In the genomic region with DNA sequence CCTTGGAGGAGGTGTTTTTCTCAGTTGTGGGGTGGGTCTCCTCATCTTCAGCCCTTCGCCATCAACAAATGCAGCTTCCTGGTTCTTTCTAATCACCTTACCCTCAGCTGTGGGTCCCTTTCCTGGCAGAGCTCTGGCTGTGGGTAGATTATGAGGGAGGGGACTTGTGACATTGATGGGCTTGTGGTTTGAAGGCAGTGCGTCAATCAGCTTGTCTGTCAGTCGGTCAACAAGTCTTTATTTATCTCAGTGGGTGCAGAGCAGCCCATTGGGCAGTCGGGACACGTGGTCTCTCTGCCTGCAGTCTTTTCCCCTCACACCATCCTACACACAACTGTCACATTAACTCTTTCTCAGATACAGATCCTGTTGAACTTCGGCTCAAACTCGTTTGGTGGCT, we compare ENCODE assay signal across 19 mouse cellular contexts.
A peak's percentile ranks its signal among the peaks of the same experiment; 100 is the strongest.
DNase-seq lines count a peak whose midpoint lies in the region; ATAC-seq and TF ChIP-seq lines count a peak whose summit lies in the region.
"Had no signal": no experiment of that assay in that cellular context is flagged by ENCODE, and none has a peak within 500 bp of the region (broad histone marks: within the 10 kb centered on the region; RNA-seq: fewer than 3 reads in every experiment).

No protein-coding gene starts in this region.

- no peaks in the 10 kb centered on the region for H3K4me1 ChIP-seq in heart, adult 2 months (ENCODE audit: control insufficient read depth, insufficient read depth, low read length)
- H3K4me1 ChIP-seq in liver, embryonic 16.5 days (ENCODE audit: control insufficient read depth, low read depth, low read length), result no peaks in the 10 kb centered on the region

- no peaks in the 10 kb centered on the region for H3K9me3 ChIP-seq in liver, embryonic 16.5 days (replicated peaks; ENCODE audit: control insufficient read depth, low read length)
- H3K9me3 ChIP-seq: embryonic facial prominence, embryonic 13.5 days; heart, embryonic 10.5 days had no signal

- no peak overlapping the region for H3K9ac ChIP-seq in heart, adult 2 months (ENCODE audit: low read depth, low read length)
- H3K9ac ChIP-seq in liver, embryonic 16.5 days (ENCODE audit: low read depth, low read length), result no peak overlapping the region
- H3K9ac ChIP-seq: embryonic facial prominence, embryonic 13.5 days; hindbrain, embryonic 14.5 days had no signal

- H3K36me3 ChIP-seq in heart, adult 2 months (ENCODE audit: control insufficient read depth, insufficient read depth, low read length), result no peaks in the 10 kb centered on the region
- H3K36me3 ChIP-seq in liver, embryonic 16.5 days (ENCODE audit: control insufficient read depth, insufficient read depth), result no peaks in the 10 kb centered on the region
- H3K36me3 ChIP-seq: embryonic facial prominence, embryonic 13.5 days; heart, embryonic 10.5 days had no signal

- DNase-seq in heart, adult 11 months, result peak; percentile 79
- no peak for DNase-seq in heart, adult 2 months
- DNase-seq in right cerebral cortex, adult 18-20 months, result peak; percentile 30
- no peak for DNase-seq in right cerebral cortex, adult 2 months (ENCODE audit: low spot score in 2 of 2)
- no peak for DNase-seq in kidney, adult 18-20 months
- DNase-seq in urinary bladder, postnatal 4 days (ENCODE audit: low spot score in 2 of 2), result no peak
- DNase-seq: adrenal gland, postnatal 10 days; cerebellum, adult 2 months; gastrocnemius, postnatal 25 days; heart, postnatal 10 days; lung, adult 2 months; thymus, postnatal 25 days had no signal

- no peak for TF ChIP-seq EP300 in heart, adult 2 months (IDR thresholded peaks at IDR 0.05; ENCODE audit: insufficient read depth, low read depth, low read length)

- H3K4me2 ChIP-seq in liver, embryonic 16.5 days (ENCODE audit: low read depth, low read length), result no peak overlapping the region
- H3K4me2 ChIP-seq: embryonic facial prominence, embryonic 13.5 days; hindbrain, embryonic 14.5 days had no signal

- no peak overlapping the region for H3K27ac ChIP-seq in heart, adult 2 months
- H3K27ac ChIP-seq in liver, embryonic 16.5 days (ENCODE audit: low read length), result no peak overlapping the region
- H3K27ac ChIP-seq: embryonic facial prominence, embryonic 13.5 days; heart, embryonic 10.5 days; hindbrain, embryonic 14.5 days; kidney, postnatal 0 days; macrophage had no signal

- no peak for TF ChIP-seq POLR2A in heart, adult 2 months (IDR thresholded peaks at IDR 0.05; ENCODE audit: insufficient read depth, low read depth, low read length)

- intact Hi-C loops in heart, adult 2 months (cut with DNase I), result no loop called here

- H3K4me3 ChIP-seq in heart, adult 2 months, result no peak overlapping the region
- no peak overlapping the region for H3K4me3 ChIP-seq in liver, embryonic 16.5 days (ENCODE audit: low read depth, low read length)
- H3K4me3 ChIP-seq: embryonic facial prominence, embryonic 13.5 days; heart, embryonic 10.5 days had no signal

- peak; percentile 45 for ATAC-seq in liver, embryonic 16.5 days (ENCODE audit: low read depth)
- ATAC-seq: intestine, embryonic 16.5 days had no signal

- no peaks in the 10 kb centered on the region for H3K27me3 ChIP-seq in heart, adult 2 months (ENCODE audit: control insufficient read depth, insufficient read depth, low read length)
- no peaks in the 10 kb centered on the region for H3K27me3 ChIP-seq in liver, embryonic 16.5 days (ENCODE audit: control insufficient read depth, insufficient read depth, low read depth, low read length)
- H3K27me3 ChIP-seq: embryonic facial prominence, embryonic 13.5 days had no signal

- no peak for TF ChIP-seq CTCF in heart, adult 2 months (IDR thresholded peaks at IDR 0.05)

- no peaks in the 10 kb centered on the region for H3K79me2 ChIP-seq in heart, adult 2 months (replicated peaks; ENCODE audit: control insufficient read depth, insufficient read depth, low read length)

- 31% methylated on average over 7 of the region's 7 CpGs for WGBS in heart, adult 2 months
- 4% methylated on average over 7 of the region's 7 CpGs for WGBS in liver, embryonic 16.5 days (ENCODE audit: insufficient replicate concordance)

Comparison
In these comparisons a context has a peak if more than half of its experiments do, and no peak if none do; other contexts are left out.
1. DNase-seq: peak in heart, adult 11 months (single experiment) and right cerebral cortex, adult 18-20 months (single experiment); none in heart, adult 2 months (0 of 2), right cerebral cortex, adult 2 months (0 of 2), kidney, adult 18-20 months (single experiment) and urinary bladder, postnatal 4 days (0 of 2).